Mouse (Mus musculus): Measurements from ENCODE around the gene Ap2a2.

GRCm38 (mm10) chr7:141597563-141597962 lies 35.6 kb downstream of the Ap2a2 start:
- TF ChIP-seq POLR2A (IDR thresholded peaks at IDR 0.05; ENCODE audit: borderline replicate concordance, extremely low read depth, insufficient read depth, insufficient read length, poor library complexity, severe bottlenecking), result no peak
- TF ChIP-seq CTCF (IDR thresholded peaks at IDR 0.05; ENCODE audit: borderline replicate concordance, extremely low read depth, insufficient read depth, insufficient read length), result no peak

All from brain, embryonic 14.5 days (tissue).